Mouse (Mus musculus) cerebellum, adult 2 months (tissue): Measurements from ENCODE around the gene Spsb4. TPM values are rescaled to one million over a fixed set of nuclear protein-coding genes. Genes with fewer than 3 reads are reported as not detected.

Experiments
- DNase-seq, 2 experiments: peaks; one replicate each; pipeline ENCODE4 v3.0.0; 2021
- H3K27ac ChIP-seq: fragments of 200-500 bp; 2 replicates; pipeline ENCODE4 v1.5.1; 2012; ENCODE audit warnings: low read length, control low read depth, inconsistent platforms; ENCODE audit not compliant: insufficient read depth
- H3K27me3 ChIP-seq: fragments of 200-500 bp; 2 replicates; pipeline ENCODE4 v1.6.1; 2012; ENCODE audit warnings: inconsistent platforms, mild to moderate bottlenecking, low read length, moderate library complexity; ENCODE audit not compliant: control insufficient read depth, insufficient read depth
- H3K4me1 ChIP-seq: fragments of 200-500 bp; 2 replicates; pipeline ENCODE4 v1.6.1; 2011; ENCODE audit warnings: low read length; ENCODE audit not compliant: control insufficient read depth, insufficient read depth
- H3K4me3 ChIP-seq: fragments of 200-500 bp; replicated peaks from 2 replicates; pipeline ENCODE3; 2011; ENCODE audit warnings: mild to moderate bottlenecking, low read depth, low read length, control low read depth; ENCODE audit not compliant: insufficient read depth
- CTCF ChIP-seq: fragments of 200-500 bp; IDR thresholded peaks from 2 replicates; pipeline ENCODE4 v1.5.1; 2011; ENCODE audit warnings: low read depth, mild to moderate bottlenecking, control low read depth, low read length, moderate library complexity, borderline replicate concordance; ENCODE audit not compliant: insufficient read depth
- POLR2A ChIP-seq: fragments of 200-500 bp; IDR thresholded peaks from 2 replicates; pipeline ENCODE4 v1.6.1; 2011; ENCODE audit warnings: low read length, control low read depth, borderline replicate concordance; ENCODE audit not compliant: insufficient read depth
- WGBS: fragments of 180-500 bp; shearing (Covaris S2); methylation state at CpG from one replicate; pipeline ENCODE4 v1.1.7; 2018; 5-methylcytosine and 5-hydroxymethylcytosine counted together
- polyA plus RNA-seq: library from polyadenylated mRNA; depleted of rRNA; stranded (reverse); fragments of >200 nt; gene quantifications from 2 replicates; pipeline ENCODE4 v1.2.3, GENCODE M21; 2012

Gene Spsb4
- polyA plus RNA-seq, 1 experiment = 13.9 TPM

DNA sequence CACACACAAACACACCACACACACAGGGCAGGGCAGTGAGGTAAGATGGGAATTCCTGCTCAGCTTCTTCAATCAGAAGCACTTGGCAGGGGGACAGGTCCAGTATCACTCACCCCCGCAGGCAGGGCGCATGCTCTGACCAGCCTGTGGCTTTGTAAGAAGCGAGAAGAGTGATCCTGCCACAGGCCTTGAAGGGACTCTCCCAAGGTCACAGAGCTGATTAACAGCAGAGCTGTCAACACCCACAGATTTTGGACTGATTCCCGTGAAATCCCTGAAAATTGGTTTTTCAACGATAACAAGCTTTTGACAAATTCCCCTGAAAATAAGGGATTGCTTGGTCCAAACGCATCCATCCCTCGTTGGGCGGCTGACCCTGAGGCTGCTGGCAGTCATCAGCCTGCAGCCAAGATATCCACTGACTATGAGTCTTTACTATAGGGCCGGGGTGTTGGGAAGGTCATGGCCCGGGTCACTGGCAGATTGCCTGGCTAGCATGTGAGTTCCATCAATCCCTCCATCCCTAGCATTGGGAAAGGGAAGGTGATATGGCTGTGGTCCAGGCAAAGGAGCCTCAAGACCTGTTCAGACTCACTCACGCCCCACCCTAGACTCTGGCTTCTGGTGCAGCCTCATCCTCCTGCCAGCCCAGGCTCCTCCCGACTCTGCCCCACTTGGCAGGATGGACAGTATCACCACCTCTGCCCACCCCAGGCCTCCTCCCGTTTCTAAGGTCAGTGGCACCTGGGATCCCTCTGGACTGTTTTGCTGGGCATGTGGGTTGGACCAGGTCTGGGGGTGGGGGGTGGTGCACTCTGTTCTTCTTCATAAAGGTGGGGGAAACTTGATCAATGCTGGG, 41.1 kb downstream of the Spsb4 start:
- no peaks in the 10 kb centered on the region; the same call in 1 of the 2 replicates for H3K27me3 ChIP-seq
- no peak overlapping the region for H3K27ac ChIP-seq
- peaks cover 4% of the 10 kb centered on the region; the same call in 1 of the 2 replicates for H3K4me1 ChIP-seq
- no peak for DNase-seq
- TF ChIP-seq POLR2A = no peak
- TF ChIP-seq CTCF = no peak
- 41% methylated on average over 13 of the region's 13 CpGs for WGBS
- H3K4me3 ChIP-seq = no peak overlapping the region

GRCm38 (mm10) chr9:96973091-96973490, 45.6 kb downstream of the Spsb4 start:
- no peak for TF ChIP-seq CTCF
- no peak for TF ChIP-seq POLR2A
- Histone ChIP-seq H3K27me3 (no peaks in the 10 kb centered on the region), H3K4me1 (peaks cover 4% of the 10 kb centered on the region; the same call in 1 of the 2 replicates), H3K4me3 (no peak overlapping the region), H3K27ac (no peak overlapping the region)
- DNase-seq = peak; percentile 38 to 43
- 19% methylated on average over 9 of the region's 9 CpGs for WGBS

DNA sequence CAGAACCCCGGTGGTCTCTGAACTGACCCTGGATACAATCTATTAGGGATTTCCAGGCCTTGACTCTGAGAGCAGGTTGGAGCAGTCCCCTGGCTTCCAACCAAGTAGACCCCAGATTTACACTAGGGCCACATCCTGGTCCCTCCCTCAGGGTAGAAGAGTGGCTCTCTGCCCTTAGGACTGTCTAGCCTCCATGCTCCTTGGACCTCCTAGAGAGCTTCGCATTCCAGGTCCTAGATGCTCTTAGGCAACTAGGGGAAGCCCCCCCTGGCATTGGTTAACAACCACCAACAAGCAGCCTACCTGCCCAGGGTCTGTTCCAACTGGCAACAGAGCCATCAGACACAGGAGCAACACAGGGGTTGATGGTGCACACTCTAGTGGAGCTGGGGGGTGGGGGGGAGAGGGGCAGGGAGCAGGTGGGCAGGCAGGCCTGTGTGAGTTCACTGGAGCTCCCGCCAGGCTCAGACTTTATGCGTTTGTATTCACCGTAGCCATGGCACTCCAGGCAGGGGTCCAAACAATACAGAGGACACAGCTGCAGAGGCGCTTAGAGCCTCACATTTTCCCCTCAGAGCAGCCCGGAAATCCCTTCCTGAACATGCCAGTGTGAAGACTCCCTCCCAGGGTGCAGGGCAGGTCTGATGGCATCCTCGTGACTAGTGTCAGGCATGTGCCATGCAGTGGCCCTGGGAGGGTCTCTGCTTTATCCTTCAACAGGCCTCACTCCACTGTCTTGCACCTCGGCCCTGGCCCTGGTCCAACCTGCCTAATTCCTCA, 46.8 kb downstream of the Spsb4 start:
- Histone ChIP-seq H3K4me3 (no peak overlapping the region), H3K4me1 (peaks cover 4% of the 10 kb centered on the region; the same call in 1 of the 2 replicates), H3K27me3 (no peaks in the 10 kb centered on the region), H3K27ac (no peak overlapping the region)
- WGBS = 61% methylated on average over 9 of the region's 9 CpGs
- no peak for DNase-seq
- TF ChIP-seq POLR2A (no peak), CTCF (no peak)

GRCm38 (mm10) chr9:96967516-96967915, 51.1 kb downstream of the Spsb4 start:
- no peak for TF ChIP-seq POLR2A
- TF ChIP-seq CTCF = no peak
- WGBS = 88% methylated on average over 1 of the region's 1 CpGs

GRCm38 (mm10) chr9:96966465-96966864, 52.2 kb downstream of the Spsb4 start:
- 94% methylated on average over 7 of the region's 7 CpGs for WGBS
- no peak overlapping the region for H3K4me3 ChIP-seq
- H3K4me1 ChIP-seq = peaks cover 11% of the 10 kb centered on the region
- H3K27ac ChIP-seq = no peak overlapping the region
- no peak for TF ChIP-seq CTCF
- TF ChIP-seq POLR2A = no peak
- no peak for DNase-seq
- H3K27me3 ChIP-seq = no peaks in the 10 kb centered on the region

More at GRCm38 (mm10) chr9:96967516-96967915, 51.1 kb downstream of the Spsb4 start:
- peaks cover 8% of the 10 kb centered on the region for H3K4me1 ChIP-seq
- H3K27ac ChIP-seq = no peak overlapping the region
- H3K27me3 ChIP-seq = no peaks in the 10 kb centered on the region
- H3K4me3 ChIP-seq = no peak overlapping the region
- DNase-seq = no peak

- no peak overlapping the region for H3K4me3 ChIP-seq
- TF ChIP-seq CTCF (no peak), POLR2A (no peak)
- H3K27ac ChIP-seq = no peak overlapping the region
- H3K4me1 ChIP-seq = peaks cover 11% of the 10 kb centered on the region
- no peaks in the 10 kb centered on the region for H3K27me3 ChIP-seq
- DNase-seq = peak in 1 of 2 experiments; percentile 22
- 42% methylated on average over 13 of the region's 13 CpGs for WGBS
Observed at GRCm38 (mm10) chr9:96963443-96964215, 55.0 kb downstream of the Spsb4 start.

GRCm38 (mm10) chr9:96962714-96963113, 55.9 kb downstream of the Spsb4 start:
- H3K4me3 ChIP-seq = no peak overlapping the region
- TF ChIP-seq CTCF = no peak
- no peak for TF ChIP-seq POLR2A
- no peaks in the 10 kb centered on the region for H3K27me3 ChIP-seq
- no peak overlapping the region for H3K27ac ChIP-seq
- WGBS = 81% methylated on average over 8 of the region's 8 CpGs
- DNase-seq = no peak
- peaks cover 11% of the 10 kb centered on the region for H3K4me1 ChIP-seq
